ENCODE assay signal across 21 mouse cellular contexts in genomic region chr3:138336104-138336754, GRCm38 (mm10). TPM values are rescaled to one million over a fixed set of nuclear protein-coding genes. Genes with fewer than 3 reads are reported as not detected.
DNase-seq lines count a peak whose midpoint lies in the region; ATAC-seq lines count a peak whose summit lies in the region.
"Had no signal": no experiment of that assay in that cellular context is flagged by ENCODE, and none has a peak within 500 bp of the region (broad histone marks: within the 10 kb centered on the region; RNA-seq: fewer than 3 reads in every experiment).

No protein-coding gene starts in this region.

- no peaks in the 10 kb centered on the region for H3K4me1 ChIP-seq in kidney, embryonic 15.5 days
- peaks cover 4 to 11% of the 10 kb centered on the region in 2 experiments; a peak in 3 of 4 replicates for H3K4me1 ChIP-seq in heart, embryonic 14.5 days (ENCODE audit: control insufficient read depth in 2 of 2, insufficient read depth in 2 of 2, low read length in 2 of 2)
- no peaks in the 10 kb centered on the region for H3K4me1 ChIP-seq in liver, embryonic 16.5 days (ENCODE audit: control insufficient read depth, low read depth, low read length)
- H3K4me1 ChIP-seq in midbrain, embryonic 10.5 days: peaks cover 5% of the 10 kb centered on the region; the same call in 1 of the 2 replicates
- H3K4me1 ChIP-seq: embryonic facial prominence, embryonic 12.5 days; neural tube, embryonic 12.5 days had no signal

- no peak overlapping the region for H3K4me3 ChIP-seq in kidney, embryonic 15.5 days (replicated peaks)
- no peak overlapping the region for H3K4me3 ChIP-seq in heart, embryonic 14.5 days (ENCODE audit: control insufficient read depth in 1 of 2, insufficient read depth in 1 of 2, low read depth in 1 of 2, low read length in 2 of 2)
- H3K4me3 ChIP-seq in liver, embryonic 16.5 days (ENCODE audit: low read depth, low read length): no peak overlapping the region
- no peak overlapping the region for H3K4me3 ChIP-seq in midbrain, embryonic 10.5 days
- H3K4me3 ChIP-seq: embryonic facial prominence, embryonic 12.5 days; neural tube, embryonic 12.5 days had no signal

- no peak overlapping the region for H3K4me2 ChIP-seq in kidney, embryonic 15.5 days
- no peak overlapping the region for H3K4me2 ChIP-seq in heart, embryonic 14.5 days (ENCODE audit: low read length)
- H3K4me2 ChIP-seq in liver, embryonic 16.5 days (ENCODE audit: low read depth, low read length): no peak overlapping the region
- H3K4me2 ChIP-seq: embryonic facial prominence, embryonic 12.5 days; midbrain, embryonic 11.5 days; neural tube, embryonic 12.5 days had no signal

- no peaks in the 10 kb centered on the region for H3K36me3 ChIP-seq in kidney, embryonic 15.5 days
- H3K36me3 ChIP-seq in heart, embryonic 14.5 days (ENCODE audit: control insufficient read depth, insufficient read depth, low read length): no peaks in the 10 kb centered on the region
- H3K36me3 ChIP-seq in liver, embryonic 16.5 days (ENCODE audit: control insufficient read depth, insufficient read depth): no peaks in the 10 kb centered on the region
- H3K36me3 ChIP-seq in midbrain, embryonic 10.5 days: no peaks in the 10 kb centered on the region
- H3K36me3 ChIP-seq: embryonic facial prominence, embryonic 12.5 days; neural tube, embryonic 12.5 days had no signal

- intact Hi-C loops in heart, postnatal 36 days (cut with DNase I): no loop called here

- no peak for ATAC-seq in kidney, embryonic 15.5 days (replicated peaks; ENCODE audit: low FRiP score)
- peak; percentile 78 for ATAC-seq in heart, embryonic 14.5 days (ENCODE audit: insufficient number of reproducible peaks, insufficient read depth, low FRiP score, low read depth)
- ATAC-seq in liver, embryonic 16.5 days (ENCODE audit: low read depth): peak; percentile 50
- ATAC-seq: forebrain, embryonic 16.5 days; hindbrain, postnatal 0 days had no signal

- no peaks in the 10 kb centered on the region for H3K9me3 ChIP-seq in kidney, embryonic 15.5 days (replicated peaks)
- H3K9me3 ChIP-seq in heart, embryonic 14.5 days (ENCODE audit: control insufficient read depth, low read length): no peaks in the 10 kb centered on the region
- H3K9me3 ChIP-seq in liver, embryonic 16.5 days (replicated peaks; ENCODE audit: control insufficient read depth, low read length): no peaks in the 10 kb centered on the region
- no peaks in the 10 kb centered on the region for H3K9me3 ChIP-seq in midbrain, embryonic 10.5 days (replicated peaks)
- H3K9me3 ChIP-seq: embryonic facial prominence, embryonic 12.5 days; neural tube, embryonic 12.5 days had no signal

- no peak overlapping the region for H3K27ac ChIP-seq in kidney, embryonic 15.5 days
- H3K27ac ChIP-seq in heart, embryonic 14.5 days (replicated peaks in 1 of 2; ENCODE audit: control insufficient read depth in 1 of 2, insufficient read depth in 1 of 2, low read depth in 2 of 2, low read length in 2 of 2): peak overlapping the region in 1 of 2 experiments; percentile 19; a peak in 1 of 4 replicates
- no peak overlapping the region for H3K27ac ChIP-seq in liver, embryonic 16.5 days (ENCODE audit: low read length)
- H3K27ac ChIP-seq in midbrain, embryonic 10.5 days (replicated peaks): no peak overlapping the region
- H3K27ac ChIP-seq: embryonic facial prominence, embryonic 12.5 days; hindbrain, postnatal 0 days; neural tube, embryonic 12.5 days had no signal

- no peak overlapping the region for H3K9ac ChIP-seq in kidney, embryonic 15.5 days
- no peak overlapping the region for H3K9ac ChIP-seq in heart, embryonic 14.5 days (ENCODE audit: low read length)
- no peak overlapping the region for H3K9ac ChIP-seq in liver, embryonic 16.5 days (ENCODE audit: low read depth, low read length)
- H3K9ac ChIP-seq: embryonic facial prominence, embryonic 12.5 days; neural tube, embryonic 12.5 days had no signal

- WGBS in kidney, embryonic 15.5 days: 49% methylated on average over 3 of the region's 3 CpGs
- 29% methylated on average over 3 of the region's 3 CpGs for WGBS in heart, embryonic 14.5 days
- 34% methylated on average over 3 of the region's 3 CpGs for WGBS in liver, embryonic 16.5 days (ENCODE audit: insufficient replicate concordance)
- WGBS in midbrain, embryonic 10.5 days: 77% methylated on average over 3 of the region's 3 CpGs

- DNase-seq in heart, adult 11 months: peak; percentile 92
- no peak for DNase-seq in heart, postnatal 36 days
- peak; percentile 17 for DNase-seq in kidney, postnatal 10 days
- no peak for DNase-seq in retina, embryonic 14.5 days (ENCODE audit: low spot score)
- DNase-seq in midbrain, embryonic 10.5 days (ENCODE audit: low spot score): no peak
- DNase-seq: cerebellum, adult 9-10 months; right cerebral cortex, postnatal 14 days; thymus, postnatal 25 days had no signal

- H3K27me3 ChIP-seq in kidney, embryonic 15.5 days: no peaks in the 10 kb centered on the region
- no peaks in the 10 kb centered on the region for H3K27me3 ChIP-seq in heart, embryonic 14.5 days (ENCODE audit: control insufficient read depth, insufficient read depth, low read length)
- H3K27me3 ChIP-seq in liver, embryonic 16.5 days (ENCODE audit: control insufficient read depth, insufficient read depth, low read depth, low read length): no peaks in the 10 kb centered on the region
- H3K27me3 ChIP-seq in midbrain, embryonic 10.5 days (ENCODE audit: low read depth, poor library complexity, severe bottlenecking): no peaks in the 10 kb centered on the region
- H3K27me3 ChIP-seq: embryonic facial prominence, embryonic 12.5 days; neural tube, embryonic 12.5 days had no signal

RNA-seq across cellular contexts. Expression of gene Adh6b, which starts 5.3 kb away (rescaled TPM):
- total RNA-seq in heart, postnatal 36 days (2021): 1 to 10 TPM; 1.1 to 1.5 TPM
- 0.33 and 0.43 TPM in 2 replicates for polyA plus RNA-seq in kidney, embryonic 15.5 days (2015; fragmentation: Nextera tagmentation; extraction: Ambion mirVana)
- 3.2 and 4.5 TPM in 2 replicates for polyA plus RNA-seq in heart, embryonic 14.5 days (2014; fragmentation: Nextera tagmentation; extraction: Ambion mirVana)
- 0.20 and 0.30 TPM in 2 replicates for polyA plus RNA-seq in liver, embryonic 16.5 days (2015; fragmentation: Nextera tagmentation; extraction: Ambion mirVana)
- polyA plus RNA-seq in midbrain, embryonic 10.5 days (2016; fragmentation: Nextera tagmentation; extraction: Ambion mirVana): 0.47 and 1.0 TPM in 2 replicates
- total RNA-seq: left cerebral cortex, postnatal 10 days; MEL; monocyte, adult 5-6 weeks had no signal
- polyA plus RNA-seq: cortical plate, adult 2 months; forebrain, embryonic 16.5 days had no signal

RNA-seq across cellular contexts. Expression of gene Adh6a, which starts 23.1 kb away (rescaled TPM):
- not detected for total RNA-seq in heart, postnatal 36 days (2021)
- polyA plus RNA-seq in kidney, embryonic 15.5 days (2015; fragmentation: Nextera tagmentation; extraction: Ambion mirVana): 0.28 TPM in 1 of 2 replicates, not detected in the other
- not detected in 2 replicates for polyA plus RNA-seq in heart, embryonic 14.5 days (2014; fragmentation: Nextera tagmentation; extraction: Ambion mirVana)
- not detected in 2 replicates for polyA plus RNA-seq in liver, embryonic 16.5 days (2015; fragmentation: Nextera tagmentation; extraction: Ambion mirVana)
- not detected in 2 replicates for polyA plus RNA-seq in midbrain, embryonic 10.5 days (2016; fragmentation: Nextera tagmentation; extraction: Ambion mirVana)
- total RNA-seq: adrenal gland, adult 18-20 months; hindbrain, postnatal 0 days; left cerebral cortex, postnatal 10 days; MEL; monocyte, adult 5-6 weeks had no signal
- polyA plus RNA-seq: cortical plate, adult 2 months; embryonic facial prominence, embryonic 12.5 days; forebrain, embryonic 16.5 days; hindbrain, postnatal 0 days; midbrain, embryonic 11.5 days; neural tube, embryonic 12.5 days had no signal

Comparison
In these comparisons a context has a peak if more than half of its experiments do, and no peak if none do; other contexts are left out.
1. DNase-seq: peak in heart, adult 11 months (single experiment) and kidney, postnatal 10 days (single experiment); none in heart, postnatal 36 days (0 of 2), retina, embryonic 14.5 days (single experiment) and midbrain, embryonic 10.5 days (single experiment).